Mouse (Mus musculus) embryonic stem cell, embryonic (primary cell): ENCODE results near the gene Nrros.

Experiments
- CTCF ChIA-PET, 4 experiments: fragments of 300-600 bp in 2 of 4; fragments of 350-600 bp in 2 of 4; sonication (Branson Sonifier 250); formaldehyde crosslinking; loops; one replicate each; lab custom pipeline; 2022; ENCODE audit warnings: inconsistent platforms in 2 of 4; lab: Charles Lee
- POLR2A ChIA-PET, 4 experiments: fragments of 300-600 bp in 2 of 4; fragments of 350-600 bp in 2 of 4; sonication (Branson Sonifier 250); formaldehyde crosslinking; loops; one replicate each; lab custom pipeline; 2022; ENCODE audit warnings: antibody characterized with exemption in 4 of 4, inconsistent platforms in 1 of 4; lab: Charles Lee

Nrros gene

DNA sequence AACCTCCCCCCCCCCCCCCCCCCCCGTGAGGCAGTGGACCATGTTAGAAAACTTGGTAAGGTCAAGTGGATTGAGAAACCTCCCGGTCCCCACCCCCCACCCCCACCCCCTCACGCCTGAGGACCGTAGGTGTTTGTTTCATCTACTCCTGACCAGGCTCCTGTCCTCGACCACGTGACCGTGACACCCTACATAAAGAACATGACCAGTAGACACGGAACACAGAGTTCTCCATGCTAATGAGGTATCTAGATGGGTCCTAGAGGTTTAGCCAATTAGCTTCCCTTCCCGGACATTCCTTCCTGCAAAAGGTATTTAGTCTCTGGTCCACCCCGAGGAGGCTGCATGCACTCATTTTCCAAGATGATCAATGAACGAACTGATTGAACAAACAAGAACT lies 8.0 kb upstream of the Nrros start:
- CTCF ChIA-PET: interaction anchor here in 2 of 4 experiments (1.0 to 1.7 kb wide), 3 partner anchors 29 to 100 kb away, joined by 3 to 8 read pairs (median 5); no protein-coding TSS in a partner anchor
- POLR2A ChIA-PET: interaction anchor here in 3 of 4 experiments (0.8 to 6.2 kb wide), 12 partner anchors 8 to 159 kb away, joined by 3 to 40 read pairs (median 4); partner anchors contain the start of genes Nrros (in 2 of the 3) and Ubxn7 (in 1 of the 3)

DNA sequence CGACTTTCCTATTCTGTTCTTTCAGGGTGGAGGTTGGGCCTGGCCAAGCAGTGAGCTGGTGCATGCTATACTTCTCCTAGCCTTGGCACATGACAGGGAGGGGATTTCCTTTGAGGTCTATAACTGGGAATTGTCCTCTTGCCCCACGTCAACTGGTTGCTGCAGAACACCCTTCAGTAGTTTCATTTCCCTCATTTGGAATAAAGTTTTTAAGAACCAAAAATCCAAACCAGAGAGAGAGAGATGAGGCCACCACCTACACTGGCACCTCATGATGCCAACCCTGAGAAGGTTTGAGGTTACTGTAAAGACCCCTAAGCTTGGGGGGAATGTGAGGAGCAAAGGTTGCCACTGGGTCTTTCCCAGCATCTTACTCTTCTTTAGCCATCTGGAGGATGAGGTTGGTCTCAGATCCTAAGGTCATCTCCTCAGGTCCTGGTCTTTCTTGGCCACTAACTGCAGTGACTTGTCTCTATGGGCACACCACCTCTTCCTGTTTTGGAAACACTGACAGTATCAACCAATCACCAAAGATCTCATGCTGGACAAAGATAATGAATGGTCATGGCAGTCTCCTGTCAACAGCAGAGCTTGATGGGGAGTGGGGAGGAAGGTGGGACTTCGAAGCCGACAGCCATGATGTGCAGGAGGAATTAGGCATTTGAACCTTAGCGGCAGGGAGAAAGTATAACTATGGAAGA lies 5.8 kb upstream of the Nrros start:
- ChIA-PET POLR2A (no interaction called here), CTCF (no interaction called here)

DNA sequence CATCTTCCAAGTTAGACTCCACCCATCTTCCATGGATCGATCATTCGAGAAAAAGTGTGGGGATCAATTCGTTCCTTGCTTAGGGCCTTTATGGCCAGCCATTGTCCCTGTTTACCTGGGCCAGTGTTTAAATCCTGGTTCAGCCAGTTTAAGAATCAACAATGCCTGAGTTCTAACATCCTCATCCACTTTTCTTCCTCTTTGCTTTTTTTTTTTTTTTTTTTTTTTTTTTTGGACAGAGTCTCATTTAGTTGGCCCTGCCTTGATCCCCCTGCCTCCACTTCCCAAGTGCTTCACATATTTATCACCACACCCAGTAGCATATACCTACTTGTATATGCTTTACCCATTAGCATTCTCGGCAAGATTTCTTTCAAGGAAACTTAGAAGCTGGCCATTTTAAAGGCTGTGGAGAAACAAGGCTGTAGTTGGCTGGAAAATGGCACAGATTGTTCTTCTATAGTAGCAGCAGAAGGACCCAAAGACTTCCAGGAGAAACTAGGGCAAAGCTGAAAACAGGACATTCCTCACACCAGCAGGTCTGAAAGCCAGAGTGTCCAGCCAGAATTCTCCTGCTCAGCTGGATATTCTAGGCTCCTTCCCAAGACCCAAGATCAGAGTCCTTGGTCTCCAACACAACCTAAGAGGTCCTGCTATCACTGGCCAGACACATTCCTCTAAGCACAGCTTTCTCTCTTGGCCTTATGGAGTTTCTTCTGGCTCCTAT lies 2.6 kb upstream of the Nrros start:
- ChIA-PET CTCF (interaction anchor here in 1 of 4 experiments (0.6 kb wide), 1 partner anchor 10 kb away, joined by 3 read pairs; no protein-coding TSS in a partner anchor), POLR2A (interaction anchor here in 2 of 4 experiments (0.9 to 2.6 kb wide), 2 partner anchors 9 to 302 kb away, joined by 5 to 10 read pairs; no protein-coding TSS in a partner anchor)

DNA sequence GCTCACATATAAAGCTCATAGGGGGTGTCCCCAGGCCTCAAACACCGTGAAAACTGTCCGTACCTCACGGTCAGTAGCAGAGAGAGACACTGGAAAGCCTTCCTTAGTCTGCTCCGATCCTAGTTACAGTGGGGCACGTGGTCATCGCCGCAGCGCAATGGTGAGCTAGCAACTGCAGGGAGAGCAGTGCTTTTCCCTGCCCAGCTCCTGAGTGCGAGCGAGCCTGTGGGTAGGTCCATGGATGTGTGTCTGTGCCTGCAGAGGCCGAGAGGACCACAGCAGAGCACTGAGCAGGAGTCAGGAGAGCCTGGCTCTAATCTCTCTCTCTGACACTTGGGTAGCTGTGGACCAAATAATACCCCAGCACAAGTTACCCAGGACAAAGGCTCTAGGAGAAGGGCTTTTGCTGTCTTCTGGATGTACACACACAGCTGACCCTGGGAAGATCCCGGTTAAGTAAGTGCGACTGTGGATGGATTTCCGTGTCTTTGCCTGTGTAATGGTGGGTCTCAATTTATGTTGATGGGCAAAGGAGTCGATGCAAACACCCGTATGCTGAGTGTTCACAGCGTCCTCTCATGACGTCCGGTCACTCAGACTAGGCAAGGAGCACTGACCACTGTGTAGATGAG lies 882 bp downstream of the Nrros start:
- POLR2A ChIA-PET: interaction anchor here in 3 of 4 experiments (0.5 to 3.5 kb wide), 25 partner anchors 8 to 548 kb away, joined by 3 to 40 read pairs (median 4); partner anchors contain the start of gene Rnf168 (in 1 of the 3)
- CTCF ChIA-PET: interaction anchor here in 2 of 4 experiments (0.7 to 1.6 kb wide), 4 partner anchors 10 to 109 kb away, joined by 3 to 5 read pairs (median 3); no protein-coding TSS in a partner anchor

DNA sequence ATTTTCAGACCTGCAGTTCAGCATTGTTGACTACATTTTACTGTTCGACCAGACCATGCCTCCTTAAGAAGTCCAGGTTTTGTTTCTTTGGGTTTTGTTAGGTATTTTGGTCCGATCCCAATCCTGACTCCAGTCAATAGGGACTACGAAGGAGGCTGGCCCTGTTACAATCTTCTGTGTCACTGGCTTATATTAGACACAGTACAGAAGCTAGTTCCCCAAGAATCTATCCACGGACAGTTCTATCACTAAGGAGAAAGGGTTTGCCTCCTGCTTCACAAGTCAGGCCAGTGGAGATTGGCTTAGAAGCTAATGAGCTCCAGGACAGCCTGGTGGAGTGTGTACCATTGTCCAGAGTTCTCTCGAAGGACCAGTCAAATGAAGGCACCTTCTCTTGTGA lies 1.5 kb downstream of the Nrros start:
- ChIA-PET CTCF (interaction anchor here in 2 of 4 experiments (1.1 to 1.6 kb wide), 2 partner anchors 11 kb away, joined by 3 to 5 read pairs; no protein-coding TSS in a partner anchor), POLR2A (interaction anchor here in 3 of 4 experiments (0.9 to 3.5 kb wide), 13 partner anchors 9 to 282 kb away, joined by 3 to 40 read pairs (median 6); no protein-coding TSS in a partner anchor)

DNA sequence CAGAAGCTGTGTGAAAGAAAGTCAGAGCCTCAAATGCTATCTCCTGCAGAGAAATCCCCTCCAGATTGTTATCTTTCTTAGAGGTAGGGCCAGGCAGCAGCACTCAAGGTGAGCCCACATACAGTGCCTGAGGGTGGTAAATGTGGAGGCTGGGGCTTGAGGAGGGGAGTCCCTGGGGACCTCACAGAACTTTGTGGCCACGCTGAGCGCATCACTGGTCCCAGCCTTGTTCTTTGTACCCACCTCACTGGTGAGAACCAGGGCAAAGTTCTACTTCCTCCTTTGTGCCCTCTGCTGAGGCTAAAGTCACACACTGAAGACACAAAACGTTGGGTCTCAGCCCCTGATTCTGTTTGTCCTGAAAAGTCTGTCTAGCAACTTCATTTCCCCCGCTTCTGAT lies 2.0 kb downstream of the Nrros start:
- CTCF ChIA-PET: interaction anchor here in 1 of 4 experiments (0.8 kb wide), 1 partner anchor 12 kb away, joined by 6 read pairs; no protein-coding TSS in a partner anchor
- POLR2A ChIA-PET: interaction anchor here in 3 of 4 experiments (1.9 to 3.5 kb wide), 3 partner anchors 11 to 13 kb away, joined by 6 to 40 read pairs (median 10); no protein-coding TSS in a partner anchor

DNA sequence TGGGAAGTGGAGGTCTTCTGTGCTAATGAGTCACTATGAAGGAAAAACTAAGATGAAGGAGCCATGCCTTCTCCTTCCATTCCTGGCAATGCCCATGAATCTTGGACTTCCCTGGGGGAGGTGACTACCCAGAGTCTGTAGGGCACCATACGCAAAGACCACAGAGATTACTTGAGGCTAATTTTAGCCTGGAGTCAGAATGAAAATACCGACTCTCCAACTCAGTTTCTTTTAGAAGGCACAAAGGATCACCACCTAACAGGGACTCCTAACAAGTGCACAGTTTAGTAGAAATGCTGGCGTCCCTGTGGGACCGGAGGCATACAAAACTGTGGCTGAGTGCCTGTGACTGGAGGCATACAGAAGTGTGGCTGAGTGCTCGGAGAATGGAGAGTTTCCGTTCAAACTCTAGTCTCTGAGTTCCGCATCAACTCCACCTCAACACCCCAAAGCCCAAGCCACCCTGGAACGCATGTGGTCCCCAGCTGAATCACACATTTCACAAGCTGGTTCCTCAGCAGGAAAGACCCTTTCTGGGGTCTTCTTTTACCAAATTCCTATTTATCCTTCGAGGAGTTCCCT lies 4.6 kb downstream of the Nrros start:
- ChIA-PET POLR2A (interaction anchor here in 2 of 4 experiments (0.6 to 0.9 kb wide), 2 partner anchors 13 to 143 kb away, joined by 3 read pairs; no protein-coding TSS in a partner anchor), CTCF (interaction anchor here in 1 of 4 experiments (0.6 kb wide), 1 partner anchor 14 kb away, joined by 9 read pairs; no protein-coding TSS in a partner anchor)

DNA sequence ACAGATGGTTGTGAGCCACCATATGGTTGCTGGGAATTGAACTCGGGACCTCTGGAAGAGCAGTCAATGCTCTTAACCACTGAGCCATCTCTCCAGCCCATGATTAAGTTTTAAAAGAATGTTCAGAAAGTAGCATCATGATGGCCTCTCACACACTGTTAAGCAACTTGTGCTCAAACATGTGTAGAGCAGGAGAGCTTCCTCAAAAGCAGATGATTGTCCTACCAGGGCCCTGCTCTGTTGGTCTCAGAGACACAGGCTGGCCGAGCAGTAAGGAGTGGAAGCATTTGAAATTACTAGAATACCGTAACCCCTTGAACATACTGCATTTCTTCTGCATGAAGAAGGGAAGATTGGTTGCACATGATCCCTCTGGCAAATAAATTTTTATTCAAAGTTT lies 6.4 kb downstream of the Nrros start:
- ChIA-PET CTCF (no interaction called here), POLR2A (interaction anchor here in 1 of 4 experiments (1.2 kb wide), 1 partner anchor 19 kb away, joined by 4 read pairs; no protein-coding TSS in a partner anchor)

DNA sequence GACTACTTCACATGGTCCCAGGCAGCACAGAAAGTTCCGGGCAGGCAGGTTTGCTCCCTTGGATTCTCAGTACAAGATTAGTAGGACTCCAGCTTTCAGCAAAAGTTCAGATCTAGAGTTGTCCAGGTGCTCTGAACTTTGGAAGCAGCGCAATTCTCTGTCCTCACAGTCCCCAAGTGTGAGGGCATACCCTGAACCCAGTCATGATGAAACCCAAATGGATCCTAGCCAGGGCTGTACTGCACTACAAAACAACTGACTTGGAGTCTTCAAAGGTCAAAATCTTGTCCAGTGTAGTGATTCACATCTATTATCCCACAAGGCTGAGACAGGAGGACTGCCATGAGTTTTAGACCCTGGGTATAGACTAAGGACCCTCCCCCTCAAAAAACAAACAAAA lies 8.0 kb downstream of the Nrros start:
- POLR2A ChIA-PET: interaction anchor here in 2 of 4 experiments (0.7 to 1.6 kb wide), 7 partner anchors 12 to 155 kb away, joined by 3 to 9 read pairs (median 3); partner anchors contain the start of genes Fbxo45 (in 1 of the 2), Senp5 (in 1 of the 2) and Wdr53 (in 1 of the 2)

DNA sequence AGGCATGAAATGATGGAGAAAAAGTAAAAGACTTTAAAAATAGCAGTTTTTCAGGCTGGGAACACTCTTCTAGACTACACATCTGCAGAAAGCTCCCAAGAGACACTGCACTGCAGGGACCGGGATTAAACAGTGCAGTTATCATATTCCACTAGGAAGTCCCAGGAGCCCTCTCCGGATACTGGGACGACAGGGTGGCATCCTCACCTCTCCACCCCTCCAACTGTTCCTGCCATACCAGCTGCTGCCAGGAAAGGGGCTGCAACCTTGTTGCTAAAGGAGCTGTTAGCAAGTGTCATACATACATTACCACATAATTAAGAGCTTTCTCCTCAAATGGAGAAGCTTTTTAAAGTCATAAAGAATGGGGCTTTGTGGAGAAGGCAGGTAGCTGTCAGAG lies 8.7 kb downstream of the Nrros start:
- POLR2A ChIA-PET: interaction anchor here in 2 of 4 experiments (0.5 to 1.6 kb wide), 8 partner anchors 8 to 154 kb away, joined by 3 to 9 read pairs (median 3); partner anchors contain the start of genes Fbxo45 (in 1 of the 2), Senp5 (in 1 of the 2) and Wdr53 (in 1 of the 2)
- CTCF ChIA-PET: interaction anchor here in 1 of 4 experiments (0.6 kb wide), 1 partner anchor 116 kb away, joined by 5 read pairs; no protein-coding TSS in a partner anchor

More for the DNA sequence above, 8.0 kb downstream of the Nrros start:
- CTCF ChIA-PET: interaction anchor here in 2 of 4 experiments (0.6 kb wide), 2 partner anchors 67 to 116 kb away, joined by 3 to 5 read pairs; no protein-coding TSS in a partner anchor

DNA sequence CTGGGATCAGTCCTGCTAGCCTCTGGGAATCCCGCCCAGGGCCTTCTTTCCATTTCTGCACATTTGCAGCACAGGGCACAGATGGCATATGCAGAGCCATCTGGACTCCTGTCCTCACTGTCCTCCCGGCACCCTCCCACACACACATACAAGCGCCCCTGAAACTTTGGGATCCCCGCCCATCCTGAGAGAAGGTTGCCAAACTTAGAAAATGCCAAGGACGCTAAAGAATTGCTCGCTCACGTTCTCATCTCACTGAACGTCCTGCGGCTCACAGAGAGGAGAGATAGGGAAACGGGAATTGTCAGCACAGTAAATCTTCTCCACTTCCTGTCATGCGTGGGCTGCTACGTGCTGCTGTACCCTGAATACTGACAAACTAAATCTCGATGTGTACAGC lies 11.0 kb downstream of the Nrros start:
- POLR2A ChIA-PET: interaction anchor here in 2 of 4 experiments (1.0 to 1.5 kb wide), 5 partner anchors 10 to 48 kb away, joined by 3 to 6 read pairs (median 3); partner anchors contain the start of gene Nrros (in 1 of the 2)
- CTCF ChIA-PET: no interaction called here

DNA sequence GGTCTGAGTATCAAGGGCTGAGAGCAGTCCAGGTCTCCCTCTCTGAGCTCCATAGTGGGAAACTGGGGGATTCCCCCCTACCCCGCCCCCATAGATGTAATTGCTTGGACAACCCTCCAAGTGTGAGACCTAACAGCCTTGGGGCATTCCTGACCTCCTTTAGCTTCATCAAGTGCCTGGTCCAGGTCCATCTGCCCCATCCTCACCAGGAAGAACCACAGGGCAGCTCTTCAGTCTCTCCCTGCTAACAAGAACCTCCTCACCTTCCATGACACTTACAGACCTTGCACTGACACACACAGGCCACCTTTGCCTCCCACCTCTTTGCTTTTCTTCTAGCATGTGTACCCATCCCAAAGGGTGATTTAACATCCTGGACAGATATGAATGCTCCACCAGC lies 11.4 kb downstream of the Nrros start:
- POLR2A ChIA-PET: interaction anchor here in 3 of 4 experiments (0.5 to 1.5 kb wide), 6 partner anchors 9 to 170 kb away, joined by 3 to 7 read pairs (median 4); partner anchors contain the start of gene Nrros (in 1 of the 3)
- CTCF ChIA-PET: no interaction called here

DNA sequence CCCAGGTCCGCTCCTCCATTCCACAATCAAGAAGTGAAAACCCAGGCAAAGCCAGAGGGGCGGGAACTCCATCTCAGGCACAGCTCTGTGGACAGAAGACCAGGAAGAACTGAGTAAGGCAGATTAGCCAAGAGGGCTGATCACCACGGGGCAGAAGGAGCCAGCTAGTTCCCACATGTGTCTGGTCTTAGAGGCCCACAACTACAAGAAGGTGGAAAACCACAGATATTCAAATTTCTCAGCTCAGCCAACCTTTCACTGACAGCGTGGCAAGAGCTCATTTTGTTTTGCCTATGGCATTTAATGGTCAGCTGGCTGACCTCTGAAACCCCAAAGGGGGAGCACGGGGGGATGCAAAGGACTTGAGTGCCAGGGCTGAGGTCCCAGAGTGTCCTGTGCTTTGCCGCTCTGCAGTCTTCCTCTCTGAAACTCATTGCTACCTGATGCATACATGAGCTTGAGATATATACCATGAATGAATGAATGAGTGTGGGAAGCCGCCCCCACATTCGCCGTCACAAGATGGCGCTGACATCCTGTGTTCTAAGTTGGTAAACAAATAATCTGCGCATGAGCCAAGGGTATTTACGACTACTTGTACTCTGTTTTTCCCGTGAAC lies 17.7 kb downstream of the Nrros start:
- ChIA-PET POLR2A (interaction anchor here in 3 of 4 experiments (0.6 to 1.7 kb wide), 13 partner anchors 11 to 145 kb away, joined by 3 to 13 read pairs (median 4); partner anchors contain the start of genes Fbxo45 (in 2 of the 3), Wdr53 (in 2 of the 3), Cep19 (in 1 of the 3) and Nrros (in 1 of the 3)), CTCF (interaction anchor here in 3 of 4 experiments (0.6 to 1.3 kb wide), 6 partner anchors 11 to 535 kb away, joined by 3 to 5 read pairs (median 4); no protein-coding TSS in a partner anchor)

DNA sequence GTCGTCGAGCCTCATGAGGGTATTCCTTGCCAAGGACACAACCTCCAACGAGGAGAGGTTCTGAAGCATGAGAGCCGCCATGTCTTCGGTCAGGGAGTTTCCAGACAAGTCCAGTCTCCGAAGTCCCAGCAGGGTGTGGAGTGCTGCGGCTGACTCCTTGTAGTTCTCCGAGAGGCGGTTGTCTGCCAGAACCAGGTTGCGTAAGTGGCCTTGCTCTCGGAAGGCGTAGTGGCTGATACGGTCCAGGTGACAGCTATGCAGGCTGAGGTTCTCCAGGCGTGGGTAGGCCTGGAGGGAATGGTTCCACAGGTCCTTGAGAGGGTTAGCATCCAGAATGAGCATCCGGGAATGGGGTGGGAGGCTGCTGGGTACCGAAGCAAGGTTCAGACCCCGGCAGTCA lies 20.8 kb downstream of the Nrros start:
- POLR2A ChIA-PET: interaction anchor here in 3 of 4 experiments (0.6 to 2.2 kb wide), 16 partner anchors 8 to 75 kb away, joined by 3 to 14 read pairs (median 4); no protein-coding TSS in a partner anchor

DNA sequence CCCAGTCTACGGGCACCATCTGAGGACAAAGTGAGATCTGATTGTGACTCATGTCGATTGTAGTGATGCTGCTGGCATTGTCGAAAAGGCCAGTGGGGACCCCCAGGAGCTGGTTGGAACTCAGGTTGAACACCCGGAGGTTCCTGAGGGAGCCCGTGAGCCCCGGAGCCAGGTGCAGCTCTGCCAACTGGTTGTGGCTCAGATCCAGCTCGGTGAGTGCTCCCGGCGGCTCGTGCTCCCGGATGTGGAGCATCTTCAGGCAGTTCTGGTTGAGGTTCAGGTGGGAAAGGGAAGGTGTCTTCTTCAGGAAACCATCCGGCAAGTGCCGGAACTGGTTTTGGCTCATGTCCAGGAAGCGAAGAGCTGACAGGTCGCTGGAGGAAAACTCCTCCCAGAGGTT lies 21.6 kb downstream of the Nrros start:
- POLR2A ChIA-PET: interaction anchor here in 3 of 4 experiments (0.9 to 2.2 kb wide), 12 partner anchors 8 to 188 kb away, joined by 3 to 14 read pairs (median 4); partner anchors contain the start of gene Ubxn7 (in 1 of the 3)
- CTCF ChIA-PET: interaction anchor here in 1 of 4 experiments (0.9 to 1.2 kb wide), 2 partner anchors 22 to 200 kb away, joined by 3 to 4 read pairs; no protein-coding TSS in a partner anchor

More for the DNA sequence above, 20.8 kb downstream of the Nrros start:
- CTCF ChIA-PET: interaction anchor here in 1 of 4 experiments (0.6 to 1.2 kb wide), 2 partner anchors 22 to 30 kb away, joined by 4 to 5 read pairs; no protein-coding TSS in a partner anchor

DNA sequence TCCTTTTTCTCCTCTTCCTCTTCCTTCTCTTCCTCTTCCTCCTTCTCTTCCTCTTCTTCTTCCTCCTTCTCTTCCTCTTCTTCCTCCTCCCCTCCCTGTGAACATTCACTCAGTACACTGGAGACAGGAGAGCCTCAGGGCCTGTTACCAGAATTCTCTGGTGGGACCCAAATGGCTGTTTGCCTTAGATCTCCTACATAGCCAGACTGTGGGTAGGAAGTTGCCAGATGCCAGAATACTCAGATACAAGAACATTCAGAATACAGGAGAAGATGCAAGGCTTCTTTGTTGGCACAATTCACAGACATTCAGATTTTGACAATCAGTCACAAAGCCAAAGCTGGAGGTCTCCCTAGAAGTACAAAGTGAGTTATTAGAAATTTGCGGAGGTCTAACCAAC lies 26.4 kb downstream of the Nrros start:
- CTCF ChIA-PET: interaction anchor here in 1 of 4 experiments (0.5 kb wide), 1 partner anchor 893 kb away, joined by 3 read pairs; no protein-coding TSS in a partner anchor
- POLR2A ChIA-PET: interaction anchor here in 2 of 4 experiments (1.3 to 1.7 kb wide), 3 partner anchors 9 to 13 kb away, joined by 4 to 8 read pairs (median 5); no protein-coding TSS in a partner anchor
